Comparison of ENCODE assay signal across 16 mouse cellular contexts in genomic region chr1:159664496-159664895, GRCm38 (mm10).
DNase-seq lines count a peak whose midpoint lies in the region; ATAC-seq and TF ChIP-seq lines count a peak whose summit lies in the region.
"Had no signal": no experiment of that assay in that cellular context is flagged by ENCODE, and none has a peak within 500 bp of the region (broad histone marks: within the 10 kb centered on the region; RNA-seq: fewer than 3 reads in every experiment).

No protein-coding gene starts in this region.

- TF ChIP-seq POLR2A in brain, embryonic 14.5 days (IDR thresholded peaks at IDR 0.05; ENCODE audit: borderline replicate concordance, extremely low read depth, insufficient read depth, insufficient read length, poor library complexity, severe bottlenecking): no peak

- H3K27ac ChIP-seq in gastrocnemius, adult 2 months: peak overlapping the region; percentile 38; the same call in 1 of the 2 replicates
- H3K27ac ChIP-seq: embryonic facial prominence, embryonic 12.5 days; hindbrain, embryonic 13.5 days; limb, embryonic 12.5 days; liver, embryonic 14.5 days; neural tube, embryonic 13.5 days had no signal

- no peak for TF ChIP-seq CTCF in gastrocnemius, adult 2 months (IDR thresholded peaks at IDR 0.05)
- no peak for TF ChIP-seq CTCF in brain, embryonic 14.5 days (IDR thresholded peaks at IDR 0.05; ENCODE audit: borderline replicate concordance, extremely low read depth, insufficient read depth, insufficient read length)

- intact Hi-C loops in gastrocnemius, adult 2 months (cut with DNase I): no loop called here

- H3K4me3 ChIP-seq in gastrocnemius, adult 2 months: no peak overlapping the region
- H3K4me3 ChIP-seq: embryonic facial prominence, embryonic 12.5 days; hindbrain, embryonic 13.5 days; limb, embryonic 12.5 days; neural tube, embryonic 13.5 days had no signal

- peak; percentile 35 for DNase-seq in gastrocnemius, adult 2 months
- DNase-seq in gastrocnemius, adult 8-10 months (ENCODE audit: low spot score in 2 of 2): no peak
- DNase-seq in brain, embryonic 14.5 days (ENCODE audit: low read depth): peak; percentile 71
- DNase-seq in cerebellum, postnatal 14 days: peak; percentile 62 to 77
- no peak for DNase-seq in retina, postnatal 1 day
- DNase-seq in urinary bladder, adult 18-20 months (ENCODE audit: low spot score in 2 of 2): no peak
- DNase-seq: adrenal gland, postnatal 10 days; heart, adult 18-20 months; kidney, adult 9 months; lung, postnatal 10 days had no signal

- ATAC-seq in CD4-positive, CD25-positive, alpha-beta regulatory T cell, adult 4 months: peak; percentile 69

Comparison
In these comparisons a context has a peak if more than half of its experiments do, and no peak if none do; other contexts are left out.
1. DNase-seq: peak in gastrocnemius, adult 2 months (single experiment), brain, embryonic 14.5 days (single experiment) and cerebellum, postnatal 14 days (2 of 2); none in gastrocnemius, adult 8-10 months (0 of 2), retina, postnatal 1 day (single experiment) and urinary bladder, adult 18-20 months (0 of 2).